Comparison of ENCODE assay signal across 13 mouse cellular contexts in genomic region chr13:56471951-56472350, GRCm38 (mm10). TPM values are rescaled to one million over a fixed set of nuclear protein-coding genes. Genes with fewer than 3 reads are reported as not detected.
DNase-seq lines count a peak whose midpoint lies in the region; ATAC-seq and TF ChIP-seq lines count a peak whose summit lies in the region.
"Had no signal": no experiment of that assay in that cellular context is flagged by ENCODE, and none has a peak within 500 bp of the region (broad histone marks: within the 10 kb centered on the region; RNA-seq: fewer than 3 reads in every experiment).

No protein-coding gene starts in this region.

- peak; percentile 77 for DNase-seq in gastrocnemius, adult 2 months
- DNase-seq in gastrocnemius, postnatal 14 days, result no peak
- DNase-seq in CH12.LX (ENCODE audit: extremely low read depth), result no peak
- peak; percentile 57 for DNase-seq in kidney, adult 18-20 months
- no peak for DNase-seq in liver, postnatal 0 days
- DNase-seq in midbrain, embryonic 10.5 days (ENCODE audit: low spot score), result no peak
- DNase-seq in frontal cortex, postnatal 36 days (ENCODE audit: low spot score in 2 of 2), result no peak

- peak overlapping the region; percentile 28; the same call in 1 of the 2 replicates for H3K27ac ChIP-seq in gastrocnemius, adult 2 months
- H3K27ac ChIP-seq in CH12.LX (ENCODE audit: insufficient read depth, low read depth), result no peak overlapping the region
- H3K27ac ChIP-seq in lung, embryonic 16.5 days (ENCODE audit: low read length), result no peak overlapping the region
- H3K27ac ChIP-seq in liver, postnatal 0 days (ENCODE audit: low read depth), result no peak overlapping the region
- H3K27ac ChIP-seq in midbrain, embryonic 10.5 days (replicated peaks), result no peak overlapping the region
- H3K27ac ChIP-seq: heart, embryonic 15.5 days; midbrain, embryonic 12.5 days had no signal

- peak overlapping the region; percentile 45 for H3K4me3 ChIP-seq in gastrocnemius, adult 2 months
- H3K4me3 ChIP-seq in CH12.LX (replicated peaks in 1 of 3; ENCODE audit: low read depth in 2 of 3, low read length in 2 of 3, poor library complexity in 1 of 3), result no peak overlapping the region
- H3K4me3 ChIP-seq in lung, embryonic 16.5 days (ENCODE audit: low read length), result no peak overlapping the region
- no peak overlapping the region for H3K4me3 ChIP-seq in liver, postnatal 0 days (ENCODE audit: low read depth, low read length)
- H3K4me3 ChIP-seq in midbrain, embryonic 10.5 days, result no peak overlapping the region
- H3K4me3 ChIP-seq: heart, embryonic 15.5 days; midbrain, embryonic 12.5 days had no signal

- in situ Hi-C loops in CH12.LX (cut with MboI; ENCODE audit: low pct_ligation_motif_present, low pct_unique_long_range_greater_than_20kb, low sequenced_read_pairs), result loop anchor here (10.0 kb wide), 2 partner anchors 73 to 183 kb away; partner anchors contain the start of gene Lect2

- no peak for TF ChIP-seq EP300 in CH12.LX (IDR thresholded peaks at IDR 0.05; ENCODE audit: low read length)
- TF ChIP-seq EP300 in liver, postnatal 0 days (IDR thresholded peaks at IDR 0.05; ENCODE audit: low read depth), result no peak

- no peak overlapping the region for H3K4me2 ChIP-seq in CH12.LX (ENCODE audit: insufficient read depth, low read depth, poor library complexity, severe bottlenecking)
- no peak overlapping the region for H3K4me2 ChIP-seq in lung, embryonic 16.5 days (ENCODE audit: low read depth, low read length)
- no peak overlapping the region for H3K4me2 ChIP-seq in liver, postnatal 0 days (ENCODE audit: low read depth, low read length)
- H3K4me2 ChIP-seq: heart, embryonic 15.5 days; midbrain, embryonic 12.5 days had no signal

- H3K9me3 ChIP-seq in CH12.LX (replicated peaks; ENCODE audit: low read length), result no peaks in the 10 kb centered on the region
- H3K9me3 ChIP-seq in lung, embryonic 16.5 days (ENCODE audit: control insufficient read depth, low read length), result no peaks in the 10 kb centered on the region
- no peaks in the 10 kb centered on the region for H3K9me3 ChIP-seq in liver, postnatal 0 days (ENCODE audit: low read length)
- H3K9me3 ChIP-seq in midbrain, embryonic 10.5 days (replicated peaks), result no peaks in the 10 kb centered on the region
- H3K9me3 ChIP-seq: heart, embryonic 15.5 days; midbrain, embryonic 12.5 days had no signal

- no peaks in the 10 kb centered on the region for H3K79me2 ChIP-seq in CH12.LX (replicated peaks; ENCODE audit: control insufficient read depth, extremely low read depth, insufficient read depth, poor library complexity, severe bottlenecking)

- ATAC-seq in lung, embryonic 16.5 days (ENCODE audit: low read depth), result peak; percentile 32; the same call in 1 of the 2 replicates
- ATAC-seq in liver, postnatal 0 days, result no peak

- no peaks in the 10 kb centered on the region for H3K36me3 ChIP-seq in CH12.LX (replicated peaks in 1 of 2; ENCODE audit: control insufficient read depth in 1 of 2, insufficient read depth in 1 of 2, low read length in 1 of 2)
- H3K36me3 ChIP-seq in lung, embryonic 16.5 days (ENCODE audit: control insufficient read depth, insufficient read depth, low read length), result no peaks in the 10 kb centered on the region
- H3K36me3 ChIP-seq in liver, postnatal 0 days (replicated peaks; ENCODE audit: insufficient read depth, low read length), result no peaks in the 10 kb centered on the region
- H3K36me3 ChIP-seq in midbrain, embryonic 10.5 days, result no peaks in the 10 kb centered on the region
- H3K36me3 ChIP-seq: heart, embryonic 15.5 days; midbrain, embryonic 12.5 days had no signal

- no peak for TF ChIP-seq CTCF in gastrocnemius, adult 2 months (IDR thresholded peaks at IDR 0.05)
- TF ChIP-seq CTCF in CH12.LX (conservative IDR thresholded peaks at IDR 0.05 in 1 of 2, IDR thresholded peaks at IDR 0.05 in 1 of 2; ENCODE audit: low read depth in 2 of 2, low read length in 2 of 2), result no peak
- no peak for TF ChIP-seq CTCF in liver, postnatal 0 days (IDR thresholded peaks at IDR 0.05; ENCODE audit: low read depth)

- dilution Hi-C loops in CH12.LX (cut with MboI; ENCODE audit: extremely low pct_ligation_motif_present, extremely low pct_unique_long_range_greater_than_20kb, low sequenced_read_pairs), result no loop called here

- peaks cover 2 to 16% of the 10 kb centered on the region in 2 experiments for H3K4me1 ChIP-seq in CH12.LX (ENCODE audit: control insufficient read depth in 1 of 2, insufficient read depth in 2 of 2)
- H3K4me1 ChIP-seq in lung, embryonic 16.5 days (replicated peaks; ENCODE audit: control insufficient read depth, insufficient read depth, low read length), result peaks cover 3% of the 10 kb centered on the region; the same call in 1 of the 2 replicates
- H3K4me1 ChIP-seq in liver, postnatal 0 days (ENCODE audit: insufficient read depth), result no peaks in the 10 kb centered on the region
- peaks cover 6% of the 10 kb centered on the region for H3K4me1 ChIP-seq in midbrain, embryonic 10.5 days
- H3K4me1 ChIP-seq: heart, embryonic 15.5 days; midbrain, embryonic 12.5 days had no signal

- no peak for TF ChIP-seq RAD21 in CH12.LX (IDR thresholded peaks at IDR 0.05; ENCODE audit: low read depth, low read length)

- peaks cover 80% of the 10 kb centered on the region for H3K27me3 ChIP-seq in CH12.LX (replicated peaks)
- H3K27me3 ChIP-seq in lung, embryonic 16.5 days (ENCODE audit: control insufficient read depth, insufficient read depth, low read depth, low read length), result no peaks in the 10 kb centered on the region
- no peaks in the 10 kb centered on the region for H3K27me3 ChIP-seq in liver, postnatal 0 days (ENCODE audit: insufficient read depth, low read length)
- H3K27me3 ChIP-seq in midbrain, embryonic 10.5 days (ENCODE audit: low read depth, poor library complexity, severe bottlenecking), result no peaks in the 10 kb centered on the region

- H3K9ac ChIP-seq in CH12.LX (ENCODE audit: insufficient read depth, low read depth), result no peak overlapping the region
- H3K9ac ChIP-seq in lung, embryonic 16.5 days (ENCODE audit: low read length), result no peak overlapping the region
- no peak overlapping the region for H3K9ac ChIP-seq in liver, postnatal 0 days (replicated peaks)
- H3K9ac ChIP-seq: heart, embryonic 15.5 days; midbrain, embryonic 12.5 days had no signal

- 56% methylated on average over 9 of the region's 9 CpGs for WGBS in lung, embryonic 16.5 days
- 76% methylated on average over 9 of the region's 9 CpGs for WGBS in liver, postnatal 0 days (ENCODE audit: insufficient replicate concordance)
- 80% methylated on average over 9 of the region's 9 CpGs for WGBS in midbrain, embryonic 10.5 days

- intact Hi-C loops in gastrocnemius, adult 2 months (cut with DNase I), result loop anchor here (10.0 kb wide), 1 partner anchor 83 kb away; no protein-coding TSS in a partner anchor
- intact Hi-C loops in gastrocnemius, postnatal 14 days (cut with DNase I; ENCODE audit: low total_unique reads), result loop anchor here (10.0 kb wide), 2 partner anchors 163 to 793 kb away; no protein-coding TSS in a partner anchor

- TF ChIP-seq POLR2A in CH12.LX (IDR thresholded peaks at IDR 0.05; ENCODE audit: low read depth, low read length), result no peak

TF ChIP-seq in CH12.LX, 34 proteins besides CTCF, POLR2A, EP300 and RAD21:
- TF ChIP-seq KAT2A (IDR thresholded peaks at IDR 0.05; ENCODE audit: insufficient replicate concordance, low read length) (no peak), USF2 (conservative IDR thresholded peaks at IDR 0.05; ENCODE audit: low read depth, low read length) (peak; percentile 31), USF1 (IDR thresholded peaks at IDR 0.05; ENCODE audit: low read depth, low read length) (peak; percentile 32), RCOR1 (conservative IDR thresholded peaks at IDR 0.05; ENCODE audit: low read depth, low read length) (no peak)

RNA-seq across cellular contexts. Expression of gene Il9, which starts 10.1 kb away (rescaled TPM):
- total RNA-seq in gastrocnemius, adult 2 months (2021), result not detected
- total RNA-seq in gastrocnemius, postnatal 14 days (2021), result not detected
- total RNA-seq in CH12.LX (2012; rRNA removed), result not detected in 2 replicates
- total RNA-seq in CH12.LX (2014; rRNA removed), result not detected in 2 replicates
- polyA plus RNA-seq in CH12.LX (2012; ENCODE audit: insufficient read length, low read depth), result not detected in 2 replicates
- polyA plus RNA-seq in lung, embryonic 16.5 days (2015; fragmentation: Nextera tagmentation; extraction: Ambion mirVana), result not detected in 2 replicates
- polyA plus RNA-seq in liver, postnatal 0 days (2015; fragmentation: Nextera tagmentation; extraction: Ambion mirVana), result not detected in 2 replicates
- polyA plus RNA-seq in midbrain, embryonic 10.5 days (2016; fragmentation: Nextera tagmentation; extraction: Ambion mirVana), result not detected in 2 replicates
- polyA plus RNA-seq: heart, embryonic 15.5 days; large intestine, adult 2 months; limb, embryonic 11.5 days; midbrain, embryonic 12.5 days had no signal

RNA-seq across cellular contexts. Expression of gene Slc25a48, which starts 33.8 kb away (rescaled TPM):
- not detected for total RNA-seq in gastrocnemius, adult 2 months (2021)
- under 1 TPM in 1 of 2 experiments, not detected in 1; 0.08 TPM for total RNA-seq in gastrocnemius, postnatal 14 days (2021)
- not detected in 2 replicates for total RNA-seq in CH12.LX (2012; rRNA removed)
- not detected in 2 replicates for total RNA-seq in CH12.LX (2014; rRNA removed)
- polyA plus RNA-seq in CH12.LX (2012; ENCODE audit: insufficient read length, low read depth), result not detected in 2 replicates
- 0.08 and 0.11 TPM in 2 replicates for polyA plus RNA-seq in lung, embryonic 16.5 days (2015; fragmentation: Nextera tagmentation; extraction: Ambion mirVana)
- 1.5 and 1.6 TPM in 2 replicates for polyA plus RNA-seq in liver, postnatal 0 days (2015; fragmentation: Nextera tagmentation; extraction: Ambion mirVana)
- not detected in 2 replicates for polyA plus RNA-seq in midbrain, embryonic 10.5 days (2016; fragmentation: Nextera tagmentation; extraction: Ambion mirVana)
- polyA plus RNA-seq: limb, embryonic 11.5 days; midbrain, embryonic 12.5 days had no signal

RNA-seq across cellular contexts. Expression of gene Gm3045, which starts 45.6 kb away (rescaled TPM):
- total RNA-seq in gastrocnemius, adult 2 months (2021), result not detected
- total RNA-seq in gastrocnemius, postnatal 14 days (2021), result not detected
- total RNA-seq in CH12.LX (2012; rRNA removed) (not detected in 2 replicates), CH12.LX (2014; rRNA removed) (not detected in 2 replicates)
- not detected in 2 replicates for polyA plus RNA-seq in CH12.LX (2012; ENCODE audit: insufficient read length, low read depth)
- polyA plus RNA-seq in lung, embryonic 16.5 days (2015; fragmentation: Nextera tagmentation; extraction: Ambion mirVana), result not detected in 2 replicates
- polyA plus RNA-seq in liver, postnatal 0 days (2015; fragmentation: Nextera tagmentation; extraction: Ambion mirVana), result not detected in 2 replicates
- polyA plus RNA-seq in midbrain, embryonic 10.5 days (2016; fragmentation: Nextera tagmentation; extraction: Ambion mirVana), result not detected in 2 replicates
- polyA plus RNA-seq: heart, embryonic 15.5 days; large intestine, adult 2 months; limb, embryonic 11.5 days; midbrain, embryonic 12.5 days; thymus, postnatal 0 days had no signal

RNA-seq across cellular contexts. Expression of gene Fbxl21, which starts 50.3 kb away (rescaled TPM):
- total RNA-seq in gastrocnemius, adult 2 months (2021), result not detected
- under 1 TPM in 1 of 2 experiments, not detected in 1; 0.14 TPM for total RNA-seq in gastrocnemius, postnatal 14 days (2021)
- total RNA-seq in CH12.LX (2012; rRNA removed) (not detected in 2 replicates), CH12.LX (2014; rRNA removed) (not detected in 2 replicates)
- polyA plus RNA-seq in CH12.LX (2012; ENCODE audit: insufficient read length, low read depth), result not detected in 2 replicates
- 0.77 and 1.2 TPM in 2 replicates for polyA plus RNA-seq in lung, embryonic 16.5 days (2015; fragmentation: Nextera tagmentation; extraction: Ambion mirVana)
- 1.2 and 1.5 TPM in 2 replicates for polyA plus RNA-seq in liver, postnatal 0 days (2015; fragmentation: Nextera tagmentation; extraction: Ambion mirVana)
- 1.4 and 1.6 TPM in 2 replicates for polyA plus RNA-seq in midbrain, embryonic 10.5 days (2016; fragmentation: Nextera tagmentation; extraction: Ambion mirVana)

Comparison
In these comparisons a context has a peak if more than half of its experiments do, and no peak if none do; other contexts are left out.
1. DNase-seq: peak in gastrocnemius, adult 2 months (single experiment) and kidney, adult 18-20 months (single experiment); none in gastrocnemius, postnatal 14 days (single experiment), CH12.LX (single experiment), liver, postnatal 0 days (single experiment), midbrain, embryonic 10.5 days (single experiment) and frontal cortex, postnatal 36 days (0 of 2).